Mouse (Mus musculus) neural tube, embryonic 14.5 days (tissue): ENCODE results near the gene Plaur. TPM values are rescaled to one million over a fixed set of nuclear protein-coding genes. Genes with fewer than 3 reads are reported as not detected.
A peak's percentile ranks its signal among the peaks of the same experiment; 100 is the strongest.
"Not testable (repeated sequence)": the region's sequence is repeated elsewhere in the genome, so short reads cannot be mapped to it uniquely, and the experiment has no call there.

ENCODE experiments used
- ATAC-seq: fragments of 200-750 bp; cut with Nextera tagmentation; 2 replicates; pipeline ENCODE4 v1.8.0; 2017; ENCODE audit warnings: low read depth, mild to moderate bottlenecking, moderate TSS enrichment, moderate library complexity
- H3K27ac ChIP-seq: fragments of 300-500 bp; sonication (generic); 2 replicates; pipeline ENCODE4 v1.5.1; 2014; ENCODE audit warnings: low read depth, mild to moderate bottlenecking, control low read depth, low read length, moderate library complexity, mixed read lengths
- H3K27me3 ChIP-seq: fragments of 300-500 bp; sonication (generic); 2 replicates; pipeline ENCODE4 v1.6.1; 2014; ENCODE audit warnings: low read length; ENCODE audit not compliant: control insufficient read depth, insufficient read depth
- H3K36me3 ChIP-seq: fragments of 300-500 bp; sonication (generic); 2 replicates; pipeline ENCODE4 v1.6.1; 2014; ENCODE audit warnings: low read length, mixed read lengths; ENCODE audit not compliant: control insufficient read depth, insufficient read depth
- H3K4me1 ChIP-seq: fragments of 300-500 bp; sonication (generic); 2 replicates; pipeline ENCODE4 v1.6.1; 2014; ENCODE audit warnings: low read length; ENCODE audit not compliant: control insufficient read depth, insufficient read depth
- H3K4me2 ChIP-seq: fragments of 300-500 bp; sonication (generic); 2 replicates; pipeline ENCODE4 v1.6.1; 2014; ENCODE audit warnings: mild to moderate bottlenecking, low read depth, low read length, control low read depth
- H3K4me3 ChIP-seq: fragments of 300-500 bp; sonication (generic); 2 replicates; pipeline ENCODE4 v1.5.1; 2014; ENCODE audit warnings: low read depth, low read length, control low read depth, mixed read lengths
- H3K9ac ChIP-seq: fragments of 300-500 bp; sonication (generic); replicated peaks from 2 replicates; pipeline ENCODE4 v1.6.1; 2014; ENCODE audit warnings: low read depth, mild to moderate bottlenecking, control low read depth, low read length, mixed read lengths
- H3K9me3 ChIP-seq: fragments of 300-500 bp; sonication (generic); 2 replicates; pipeline ENCODE4 v1.6.1; 2016; ENCODE audit warnings: low read length; ENCODE audit not compliant: control insufficient read depth
- WGBS: fragments of 180-500 bp; shearing (Covaris S2); extraction: QIAGEN DNeasy Blood & Tissue Kit; methylation state at CpG from one replicate; pipeline ENCODE4 v1.1.7; 2014; 5-methylcytosine and 5-hydroxymethylcytosine counted together
- polyA plus RNA-seq: library from polyadenylated mRNA; unstranded; fragments of >200 nt; fragmentation: Nextera tagmentation; extraction: Ambion mirVana; gene quantifications from 2 replicates; pipeline ENCODE4 v1.2.1, GENCODE M21; 2014

Gene Plaur
- polyA plus RNA-seq, 1 experiment from 2014 or later = 1.6 TPM

GRCm38 (mm10) chr7:24480121-24480941 is 18.0 kb downstream of the Plaur start:
- Histone ChIP-seq H3K36me3 (no peaks in the 10 kb centered on the region), H3K9me3 (no peaks in the 10 kb centered on the region), H3K9ac (peak overlapping the region; percentile 92; the same call in 1 of the 2 replicates), H3K27ac (no peak overlapping the region), H3K4me3 (peak overlapping the region; percentile 68), H3K27me3 (no peaks in the 10 kb centered on the region; the same call in 1 of the 2 replicates), H3K4me1 (peaks cover 30% of the 10 kb centered on the region), H3K4me2 (peak overlapping the region; percentile 71)
- ATAC-seq = no peak
- 51% methylated on average over 18 of the region's 18 CpGs for WGBS

GRCm38 (mm10) chr7:24480986-24481473 is 18.7 kb downstream of the Plaur start:
- H3K27ac ChIP-seq = no peak overlapping the region; the same call in 1 of the 2 replicates
- H3K9me3 ChIP-seq = no peaks in the 10 kb centered on the region
- ATAC-seq = peak; percentile 61
- no peaks in the 10 kb centered on the region for H3K36me3 ChIP-seq
- H3K9ac ChIP-seq = peak overlapping the region; percentile 92
- 10% methylated on average over 14 of the region's 14 CpGs for whole genome bisulfite sequencing
- H3K4me1 ChIP-seq = peaks cover 37% of the 10 kb centered on the region
- no peaks in the 10 kb centered on the region; the same call in 1 of the 2 replicates for H3K27me3 ChIP-seq
- peak overlapping the region; percentile 68 for H3K4me3 ChIP-seq
- peak overlapping the region; percentile 71 for H3K4me2 ChIP-seq

- peak within 1 kb of the TSS; percentile 71 for H3K4me2 ChIP-seq
- H3K36me3 ChIP-seq = no peaks in the 10 kb centered on the region
- no peaks in the 10 kb centered on the region; the same call in 1 of the 2 replicates for H3K27me3 ChIP-seq
- ATAC-seq = peak; percentile 84
- WGBS = 1% methylated on average over 59 of the region's 83 CpGs
- H3K9me3 ChIP-seq = no peaks in the 10 kb centered on the region
- H3K27ac ChIP-seq = peak within 1 kb of the TSS; percentile 88
- peaks cover 43% of the 10 kb centered on the region for H3K4me1 ChIP-seq
- H3K4me3 ChIP-seq = peak within 1 kb of the TSS; percentile 68
- peak within 1 kb of the TSS; percentile 92 for H3K9ac ChIP-seq
These were observed 19.4 kb downstream of the Plaur start, which contains the start of gene Cadm4 for GRCm38 (mm10) chr7:24481474-24482207. TSS of gene Cadm4 (plus strand) at chr7:24482023.

- H3K4me2 ChIP-seq = peak overlapping the region; percentile 71
- WGBS = under 1% methylated on average over 14 of the region's 38 CpGs
- no peaks in the 10 kb centered on the region for H3K36me3 ChIP-seq
- peak overlapping the region; percentile 88 for H3K27ac ChIP-seq
- peak overlapping the region; percentile 92 for H3K9ac ChIP-seq
- peaks cover 49% of the 10 kb centered on the region for H3K4me1 ChIP-seq
- peak overlapping the region; percentile 68 for H3K4me3 ChIP-seq
- H3K27me3 ChIP-seq = no peaks in the 10 kb centered on the region; the same call in 1 of the 2 replicates
- H3K9me3 ChIP-seq = no peaks in the 10 kb centered on the region
- ATAC-seq = peak; percentile 4
These were observed 20.1 kb downstream of the Plaur start for GRCm38 (mm10) chr7:24482208-24483020.

- Histone ChIP-seq H3K9ac (peak overlapping the region; percentile 92), H3K4me1 (peaks cover 55% of the 10 kb centered on the region), H3K4me2 (peak overlapping the region; percentile 71), H3K4me3 (peak overlapping the region; percentile 68)
- not testable (repeated sequence) for ATAC-seq, H3K27me3 ChIP-seq, H3K27ac ChIP-seq, H3K9me3 ChIP-seq, H3K36me3 ChIP-seq
- WGBS = 52% methylated on average over 6 of the region's 6 CpGs
These were observed 21.0 kb downstream of the Plaur start for GRCm38 (mm10) chr7:24483291-24483690.

- Histone ChIP-seq H3K4me3 (peak overlapping the region; percentile 19; the same call in 1 of the 2 replicates), H3K9me3 (no peaks in the 10 kb centered on the region), H3K4me1 (peaks cover 48% of the 10 kb centered on the region), H3K4me2 (peak overlapping the region; percentile 37), H3K36me3 (no peaks in the 10 kb centered on the region), H3K27ac (peak overlapping the region; percentile 46; the same call in 1 of the 2 replicates), H3K9ac (no peak overlapping the region), H3K27me3 (no peaks in the 10 kb centered on the region; the same call in 1 of the 2 replicates)
- 72% methylated on average over 9 of the region's 9 CpGs for WGBS
- no peak for ATAC-seq
These were observed 23.2 kb downstream of the Plaur start for GRCm38 (mm10) chr7:24485481-24485880.

GRCm38 (mm10) chr7:24486654-24487130 is 24.4 kb downstream of the Plaur start:
- H3K36me3 ChIP-seq = no peaks in the 10 kb centered on the region
- WGBS = 31% methylated on average over 9 of the region's 9 CpGs
- H3K4me2 ChIP-seq = peak overlapping the region; percentile 37
- no peaks in the 10 kb centered on the region; the same call in 1 of the 2 replicates for H3K27me3 ChIP-seq
- H3K4me3 ChIP-seq = peak overlapping the region; percentile 19
- H3K27ac ChIP-seq = peak overlapping the region; percentile 46
- H3K9ac ChIP-seq = peak overlapping the region; percentile 21
- H3K9me3 ChIP-seq = no peaks in the 10 kb centered on the region
- H3K4me1 ChIP-seq = peaks cover 43% of the 10 kb centered on the region
- peak; percentile 33; the same call in 1 of the 2 replicates for ATAC-seq

GRCm38 (mm10) chr7:24487403-24487802 is 25.1 kb downstream of the Plaur start:
- peak overlapping the region; percentile 46 for H3K27ac ChIP-seq
- no peak overlapping the region for H3K4me2 ChIP-seq
- no peak overlapping the region for H3K4me3 ChIP-seq
- no peak for ATAC-seq
- no peaks in the 10 kb centered on the region for H3K36me3 ChIP-seq
- H3K27me3 ChIP-seq = no peaks in the 10 kb centered on the region
- peaks cover 43% of the 10 kb centered on the region for H3K4me1 ChIP-seq
- H3K9ac ChIP-seq = no peak overlapping the region
- WGBS = 24% methylated on average over 3 of the region's 3 CpGs
- no peaks in the 10 kb centered on the region for H3K9me3 ChIP-seq
